Mouse (Mus musculus): ENCODE measurements around the gene Gadl1. TPM values are rescaled to one million over a fixed set of nuclear protein-coding genes. Genes with fewer than 3 reads are reported as not detected.

Gadl1 gene
- not detected in 2 replicates for polyA plus RNA-seq (2011; ENCODE audit: insufficient read depth, insufficient read length, low read depth, missing spikeins)

DNA sequence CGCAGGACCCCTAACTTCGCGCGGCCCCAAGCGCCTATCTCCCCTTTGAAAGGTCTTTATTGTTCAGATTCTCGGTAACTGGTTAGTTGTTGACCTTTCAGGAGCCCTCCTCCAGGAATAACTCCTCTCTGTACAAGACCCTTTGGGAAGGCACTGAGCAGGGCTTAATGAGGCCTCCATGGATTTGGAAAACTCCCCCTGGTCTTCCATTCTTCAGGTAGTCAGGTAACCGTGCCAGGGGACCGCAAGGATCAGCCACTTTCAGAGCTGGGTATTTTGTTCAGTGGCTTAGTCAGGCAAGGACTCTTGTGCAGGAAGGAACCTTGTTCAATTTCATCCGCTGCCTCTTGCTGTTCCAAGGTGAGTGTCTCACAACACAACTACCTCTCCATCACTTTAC lies at the start of gene Gadl1:
Gene Gadl1, plus strand, starts transcription at position 301 of the 400 bp plus-strand sequence.
- no peaks in the 10 kb centered on the region for H3K36me3 ChIP-seq (ENCODE audit: control insufficient read depth, insufficient read depth, low read length, poor library complexity, severe bottlenecking)
- H3K27me3 ChIP-seq (ENCODE audit: control insufficient read depth, insufficient read depth, low read length, poor library complexity, severe bottlenecking) = no peaks in the 10 kb centered on the region
- no peaks in the 10 kb centered on the region for H3K9me3 ChIP-seq (replicated peaks; ENCODE audit: control insufficient read depth, insufficient read depth, low read length, poor library complexity, severe bottlenecking)
- H3K9ac ChIP-seq (ENCODE audit: low read depth, poor library complexity, severe bottlenecking) = no peak within 1 kb of the TSS
- no peak within 1 kb of the TSS for H3K4me3 ChIP-seq (ENCODE audit: low read depth, low read length)
- H3K4me1 ChIP-seq (ENCODE audit: control insufficient read depth, insufficient read depth, low read length) = no peaks in the 10 kb centered on the region
- TF ChIP-seq EP300 (IDR thresholded peaks at IDR 0.05; ENCODE audit: insufficient read depth, low read depth, low read length) (no peak), CTCF (IDR thresholded peaks at IDR 0.05; ENCODE audit: low read depth, low read length) (no peak), POLR2A (IDR thresholded peaks at IDR 0.05; ENCODE audit: insufficient read depth, low read length) (no peak)
- no peak within 1 kb of the TSS for H3K27ac ChIP-seq (ENCODE audit: insufficient read depth, low read length)

DNA sequence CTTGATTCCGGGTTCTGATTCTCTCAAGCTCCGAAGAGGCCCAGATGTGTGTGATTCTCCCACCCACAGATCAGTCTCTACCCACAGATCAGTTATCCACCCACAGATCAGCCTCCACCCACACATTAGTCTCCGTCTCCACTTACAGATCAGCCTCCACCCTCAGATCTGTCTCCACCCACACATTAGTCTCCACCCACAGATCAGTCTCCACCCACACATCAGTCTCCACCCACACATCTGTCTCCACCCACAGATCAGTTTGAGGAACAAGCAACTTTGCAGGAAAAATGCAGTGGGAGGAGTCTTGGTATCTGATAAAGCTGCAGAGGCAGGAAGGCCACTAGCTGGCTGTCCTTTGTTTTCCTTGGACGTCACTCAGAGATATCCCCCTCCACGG lies 46.5 kb upstream of the Gadl1 start:
- no peak overlapping the region for H3K27ac ChIP-seq (ENCODE audit: insufficient read depth, low read length)
- TF ChIP-seq POLR2A (IDR thresholded peaks at IDR 0.05; ENCODE audit: insufficient read depth, low read length) = no peak
- TF ChIP-seq EP300 (IDR thresholded peaks at IDR 0.05; ENCODE audit: insufficient read depth, low read depth, low read length) = no peak
- no peak for TF ChIP-seq CTCF (IDR thresholded peaks at IDR 0.05; ENCODE audit: low read depth, low read length)
- H3K4me1 ChIP-seq (ENCODE audit: control insufficient read depth, insufficient read depth, low read length) = no peaks in the 10 kb centered on the region
- no peak overlapping the region for H3K9ac ChIP-seq (ENCODE audit: low read depth, poor library complexity, severe bottlenecking)
- H3K4me3 ChIP-seq (ENCODE audit: low read depth, low read length) = no peak overlapping the region
- no peaks in the 10 kb centered on the region for H3K36me3 ChIP-seq (ENCODE audit: control insufficient read depth, insufficient read depth, low read length, poor library complexity, severe bottlenecking)
- no peaks in the 10 kb centered on the region for H3K27me3 ChIP-seq (ENCODE audit: control insufficient read depth, insufficient read depth, low read length, poor library complexity, severe bottlenecking)
- no peaks in the 10 kb centered on the region for H3K9me3 ChIP-seq (replicated peaks; ENCODE audit: control insufficient read depth, insufficient read depth, low read length, poor library complexity, severe bottlenecking)

DNA sequence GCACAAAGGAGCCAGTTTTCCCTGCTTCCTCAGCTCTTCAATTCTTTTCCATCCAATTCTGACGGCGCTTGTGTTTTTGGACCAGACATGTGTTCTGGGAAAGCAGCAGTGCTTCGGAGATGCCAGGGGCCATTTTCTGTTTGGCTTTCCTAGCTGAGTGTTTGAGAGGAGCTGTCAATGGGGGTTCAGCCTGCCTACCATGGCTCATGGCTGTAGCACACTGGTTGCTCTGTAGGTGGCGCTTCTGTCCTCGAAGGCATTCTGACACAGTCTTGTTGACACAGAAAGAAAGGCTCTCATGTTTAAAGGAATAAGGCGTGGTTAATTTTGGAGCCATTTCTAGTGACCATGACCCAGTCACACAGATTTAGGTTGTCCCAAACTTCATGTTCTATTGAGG lies 45.9 kb upstream of the Gadl1 start:
- Histone ChIP-seq H3K9me3 (replicated peaks; ENCODE audit: control insufficient read depth, insufficient read depth, low read length, poor library complexity, severe bottlenecking) (no peaks in the 10 kb centered on the region), H3K9ac (ENCODE audit: low read depth, poor library complexity, severe bottlenecking) (no peak overlapping the region), H3K27me3 (ENCODE audit: control insufficient read depth, insufficient read depth, low read length, poor library complexity, severe bottlenecking) (no peaks in the 10 kb centered on the region), H3K4me1 (ENCODE audit: control insufficient read depth, insufficient read depth, low read length) (no peaks in the 10 kb centered on the region), H3K4me3 (ENCODE audit: low read depth, low read length) (no peak overlapping the region), H3K36me3 (ENCODE audit: control insufficient read depth, insufficient read depth, low read length, poor library complexity, severe bottlenecking) (no peaks in the 10 kb centered on the region), H3K27ac (ENCODE audit: insufficient read depth, low read length) (no peak overlapping the region)
- peak; percentile 50 for TF ChIP-seq CTCF (IDR thresholded peaks at IDR 0.05; ENCODE audit: low read depth, low read length)
- no peak for TF ChIP-seq EP300 (IDR thresholded peaks at IDR 0.05; ENCODE audit: insufficient read depth, low read depth, low read length)
- no peak for TF ChIP-seq POLR2A (IDR thresholded peaks at IDR 0.05; ENCODE audit: insufficient read depth, low read length)

DNA sequence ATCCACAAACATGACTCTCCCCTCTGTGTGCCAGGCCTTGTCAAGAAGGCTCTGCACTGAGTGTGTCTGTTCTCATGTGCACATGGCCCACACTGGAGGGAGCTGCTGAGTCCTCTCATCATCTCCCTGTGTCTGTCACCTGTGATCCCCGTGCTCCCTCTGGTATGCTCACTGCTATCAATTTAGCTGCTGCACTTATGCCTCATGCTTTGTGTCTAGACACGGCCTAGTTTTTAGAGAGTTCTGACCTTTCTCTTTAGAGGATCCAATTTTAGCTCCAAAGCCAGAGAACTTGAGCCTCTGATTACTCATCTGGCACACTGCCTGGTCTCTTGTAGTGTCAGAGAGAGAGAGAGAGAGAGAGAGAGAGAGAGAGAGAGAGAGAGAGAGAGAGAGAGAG lies 42.0 kb upstream of the Gadl1 start:
- no peak overlapping the region for H3K27ac ChIP-seq (ENCODE audit: insufficient read depth, low read length)
- H3K36me3 ChIP-seq (ENCODE audit: control insufficient read depth, insufficient read depth, low read length, poor library complexity, severe bottlenecking) = no peaks in the 10 kb centered on the region
- no peaks in the 10 kb centered on the region for H3K9me3 ChIP-seq (replicated peaks; ENCODE audit: control insufficient read depth, insufficient read depth, low read length, poor library complexity, severe bottlenecking)
- H3K4me1 ChIP-seq (ENCODE audit: control insufficient read depth, insufficient read depth, low read length) = no peaks in the 10 kb centered on the region
- H3K4me3 ChIP-seq (ENCODE audit: low read depth, low read length) = no peak overlapping the region
- H3K27me3 ChIP-seq (ENCODE audit: control insufficient read depth, insufficient read depth, low read length, poor library complexity, severe bottlenecking) = no peaks in the 10 kb centered on the region
- TF ChIP-seq POLR2A (IDR thresholded peaks at IDR 0.05; ENCODE audit: insufficient read depth, low read length) (no peak), CTCF (IDR thresholded peaks at IDR 0.05; ENCODE audit: low read depth, low read length) (no peak), EP300 (IDR thresholded peaks at IDR 0.05; ENCODE audit: insufficient read depth, low read depth, low read length) (no peak)
- H3K9ac ChIP-seq (ENCODE audit: low read depth, poor library complexity, severe bottlenecking) = no peak overlapping the region

DNA sequence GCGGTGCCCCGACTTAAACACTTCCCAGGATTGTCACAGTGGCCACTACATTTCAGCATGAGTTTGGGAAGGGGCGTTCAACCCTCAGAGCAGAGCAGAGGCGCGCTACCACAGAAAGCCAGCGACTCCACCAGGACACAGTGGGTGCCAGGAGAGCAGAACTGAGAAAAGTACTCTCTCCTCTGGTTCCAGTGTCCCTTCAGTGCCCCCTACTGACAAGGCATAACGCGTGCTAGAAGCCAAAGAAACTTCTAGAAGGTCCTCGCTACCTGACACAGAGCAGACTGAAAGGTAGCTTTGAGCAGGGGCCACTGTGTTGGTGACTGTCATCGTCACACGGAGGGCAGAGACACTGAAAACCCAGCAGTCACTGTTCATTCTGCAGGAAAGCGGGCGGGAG lies 39.1 kb upstream of the Gadl1 start:
- Histone ChIP-seq H3K4me1 (ENCODE audit: control insufficient read depth, insufficient read depth, low read length) (no peaks in the 10 kb centered on the region), H3K27ac (ENCODE audit: insufficient read depth, low read length) (no peak overlapping the region)
- TF ChIP-seq POLR2A (IDR thresholded peaks at IDR 0.05; ENCODE audit: insufficient read depth, low read length) (no peak), EP300 (IDR thresholded peaks at IDR 0.05; ENCODE audit: insufficient read depth, low read depth, low read length) (no peak), CTCF (IDR thresholded peaks at IDR 0.05; ENCODE audit: low read depth, low read length) (peak; percentile 29)

DNA sequence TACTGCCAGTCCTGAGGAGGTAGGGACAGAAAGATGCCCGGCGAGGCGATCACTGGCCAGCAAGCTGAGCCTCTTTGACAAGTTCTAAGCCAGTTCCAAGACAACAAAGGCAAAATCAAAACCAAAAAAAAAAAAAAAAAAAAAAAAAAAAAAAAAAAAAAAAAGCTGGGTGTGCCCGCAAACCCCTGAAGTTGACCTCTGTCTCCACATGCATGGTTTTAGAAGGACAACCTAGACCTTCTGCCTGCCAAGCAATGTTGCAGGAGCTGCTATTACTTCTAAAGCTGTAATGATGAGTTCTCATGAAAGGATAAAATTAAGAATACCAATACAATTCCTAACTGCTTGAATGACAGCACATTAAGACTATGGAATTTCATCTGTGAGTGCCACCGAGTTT lies 38.6 kb upstream of the Gadl1 start:
- Histone ChIP-seq H3K9ac (ENCODE audit: low read depth, poor library complexity, severe bottlenecking) (no peak overlapping the region), H3K4me1 (ENCODE audit: control insufficient read depth, insufficient read depth, low read length) (no peaks in the 10 kb centered on the region), H3K27me3 (ENCODE audit: control insufficient read depth, insufficient read depth, low read length, poor library complexity, severe bottlenecking) (no peaks in the 10 kb centered on the region), H3K36me3 (ENCODE audit: control insufficient read depth, insufficient read depth, low read length, poor library complexity, severe bottlenecking) (no peaks in the 10 kb centered on the region), H3K4me3 (ENCODE audit: low read depth, low read length) (no peak overlapping the region), H3K9me3 (replicated peaks; ENCODE audit: control insufficient read depth, insufficient read depth, low read length, poor library complexity, severe bottlenecking) (no peaks in the 10 kb centered on the region), H3K27ac (ENCODE audit: insufficient read depth, low read length) (no peak overlapping the region)
- TF ChIP-seq CTCF (IDR thresholded peaks at IDR 0.05; ENCODE audit: low read depth, low read length) (no peak), EP300 (IDR thresholded peaks at IDR 0.05; ENCODE audit: insufficient read depth, low read depth, low read length) (no peak), POLR2A (IDR thresholded peaks at IDR 0.05; ENCODE audit: insufficient read depth, low read length) (no peak)

More for the DNA sequence above, 39.1 kb upstream of the Gadl1 start:
- H3K9me3 ChIP-seq (replicated peaks; ENCODE audit: control insufficient read depth, insufficient read depth, low read length, poor library complexity, severe bottlenecking) = no peaks in the 10 kb centered on the region
- no peak overlapping the region for H3K9ac ChIP-seq (ENCODE audit: low read depth, poor library complexity, severe bottlenecking)
- H3K4me3 ChIP-seq (ENCODE audit: low read depth, low read length) = no peak overlapping the region
- no peaks in the 10 kb centered on the region for H3K36me3 ChIP-seq (ENCODE audit: control insufficient read depth, insufficient read depth, low read length, poor library complexity, severe bottlenecking)
- H3K27me3 ChIP-seq (ENCODE audit: control insufficient read depth, insufficient read depth, low read length, poor library complexity, severe bottlenecking) = no peaks in the 10 kb centered on the region
